Mouse (Mus musculus) cerebellum, adult 9-11 months (tissue): ENCODE data around the gene Sh3glb2.

Source experiments
- DNase-seq: peaks from one replicate; pipeline ENCODE4 v3.0.0; 2022

Sh3glb2 gene

DNA sequence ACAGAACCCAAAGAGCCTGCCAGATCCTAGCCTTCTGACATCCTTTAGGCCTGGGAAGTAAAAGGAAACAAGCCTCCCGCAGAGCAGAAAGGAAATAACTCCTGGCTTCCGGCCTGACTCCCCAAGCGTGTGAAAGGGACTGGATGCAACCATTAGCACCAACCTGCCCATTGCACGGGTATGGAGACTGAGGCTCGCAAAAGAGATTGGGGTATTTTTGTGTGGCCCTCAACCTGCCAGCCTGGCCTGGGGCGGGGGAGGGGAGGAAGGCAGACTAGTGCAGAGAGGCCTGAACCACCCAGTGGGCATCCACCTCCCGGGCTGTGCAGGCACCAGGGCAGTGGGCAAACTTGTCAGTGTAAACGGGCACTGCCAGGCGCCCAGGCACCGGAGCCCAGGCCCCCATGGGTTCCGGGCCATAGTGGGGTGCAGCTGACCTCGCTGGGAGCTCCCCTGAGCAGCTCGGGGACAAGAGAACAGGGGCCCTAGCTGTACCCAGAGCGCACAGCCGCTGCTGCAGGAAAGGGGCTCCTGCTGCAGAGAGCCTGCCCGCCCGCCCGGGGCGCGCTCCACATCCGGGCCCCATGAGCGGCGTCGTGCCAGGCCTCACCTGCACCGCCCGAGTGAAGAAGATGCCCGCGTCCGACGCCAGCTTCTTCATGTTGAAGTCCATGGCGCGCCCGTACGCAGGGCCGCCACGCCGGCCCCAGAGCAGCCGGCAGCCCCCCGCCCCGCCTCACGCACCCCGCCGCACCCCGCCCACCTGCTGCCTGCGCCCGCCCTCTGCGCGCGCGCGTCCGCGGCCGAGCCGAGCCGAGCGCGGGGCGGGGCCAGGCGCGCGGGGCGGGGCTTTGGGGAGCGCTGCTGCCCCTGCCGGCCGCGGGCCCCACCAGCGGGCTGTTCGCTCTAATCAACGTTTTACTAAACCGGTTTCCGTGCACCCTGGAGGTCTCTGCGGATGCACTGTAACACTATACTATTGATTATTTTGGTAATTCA lies at the start of gene Sh3glb2:
Sh3glb2 (minus strand) TSS at position 805 of the 999 bp plus-strand sequence.
- peak; percentile 93 for DNase-seq

DNA sequence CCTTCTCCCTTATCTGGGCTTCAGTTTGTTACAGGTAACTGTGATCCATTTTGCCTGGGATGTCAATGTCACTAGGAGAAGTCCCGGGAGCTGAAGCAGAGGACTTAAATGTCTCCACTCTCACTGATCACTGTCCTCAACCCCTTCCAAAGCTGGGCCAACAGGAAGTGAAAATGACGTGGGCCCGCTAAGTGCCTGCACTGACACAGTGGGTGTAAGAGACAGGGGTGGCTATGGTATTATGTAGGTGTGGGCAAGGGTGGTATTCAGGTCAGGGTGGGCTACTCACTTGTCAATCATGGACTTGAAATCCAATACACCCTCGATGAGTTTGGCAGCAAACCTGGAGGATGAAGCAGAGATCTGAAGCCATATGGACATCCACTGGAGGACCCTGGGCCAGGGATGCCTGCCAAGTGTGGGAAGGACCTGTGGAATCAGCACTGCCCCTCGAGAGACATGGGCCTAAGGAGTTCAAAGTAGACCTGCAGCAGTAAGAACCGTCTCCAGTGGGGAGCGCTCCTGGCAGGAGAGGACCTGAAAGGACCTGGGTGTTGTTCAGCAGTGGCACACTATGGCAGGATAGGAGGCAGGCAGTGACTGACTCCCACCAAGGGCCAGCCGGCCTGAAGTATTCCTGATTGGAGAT lies 49.4 kb upstream of the Sh3glb2 start:
- no peak for DNase-seq

DNA sequence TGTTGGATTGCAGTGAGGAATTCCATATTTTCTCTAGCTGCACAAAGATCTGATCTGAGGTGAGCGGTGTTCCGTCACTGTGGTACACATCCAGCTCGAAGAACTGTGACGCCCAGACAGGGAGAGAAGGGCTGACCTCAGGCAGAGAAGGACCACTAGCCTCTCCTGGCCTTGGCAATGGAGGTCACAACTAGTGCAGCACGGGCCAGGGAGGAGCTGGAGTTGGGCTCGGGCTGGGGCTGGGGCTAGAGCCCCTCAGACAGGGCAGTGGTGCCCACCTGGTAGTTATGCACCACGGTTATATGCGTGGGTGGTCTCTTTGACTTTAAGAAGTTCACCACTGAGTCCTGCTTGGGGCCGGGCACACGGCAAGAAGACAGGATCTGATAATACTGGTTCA lies 48.6 kb upstream of the Sh3glb2 start:
- DNase-seq: no peak

DNA sequence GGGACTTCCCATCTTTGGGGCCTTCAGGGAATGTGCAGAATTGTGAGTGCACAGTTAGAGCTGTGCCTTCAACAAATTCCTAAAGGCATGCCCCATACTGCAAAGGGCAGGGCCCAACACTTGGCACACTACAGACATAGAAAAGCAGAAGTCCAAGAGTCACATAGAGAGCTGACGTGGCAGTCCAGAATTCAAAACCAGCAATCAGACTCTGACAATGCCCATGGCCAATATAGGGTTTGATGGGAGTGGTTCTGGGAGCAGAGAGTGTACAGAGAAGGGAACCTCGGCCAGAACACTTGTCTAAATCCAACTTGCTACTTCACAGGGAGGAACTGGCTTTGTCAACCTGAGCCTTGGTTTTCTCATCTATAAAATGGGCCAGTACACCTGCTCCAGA lies 48.1 kb upstream of the Sh3glb2 start:
- DNase-seq: no peak

DNA sequence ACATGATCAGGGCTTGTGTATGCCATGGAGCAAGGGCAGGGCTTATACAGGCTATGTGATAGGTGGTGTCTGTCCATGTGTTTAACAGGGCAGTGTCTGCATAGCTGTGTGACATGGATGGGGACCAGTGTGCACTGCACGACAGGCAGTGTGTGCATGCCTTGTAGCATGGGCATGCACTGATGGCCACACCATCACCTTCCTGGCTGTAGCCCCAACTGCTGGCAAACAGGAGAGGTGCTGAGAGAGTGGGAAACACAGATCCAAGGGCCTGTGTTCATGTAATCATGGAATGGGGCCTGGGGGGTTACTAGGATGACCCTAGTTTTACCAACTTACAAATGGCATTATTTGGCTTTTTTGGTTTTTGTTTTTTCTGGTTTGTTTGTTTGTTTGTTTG lies 44.7 kb upstream of the Sh3glb2 start:
- peak; percentile 53 for DNase-seq

DNA sequence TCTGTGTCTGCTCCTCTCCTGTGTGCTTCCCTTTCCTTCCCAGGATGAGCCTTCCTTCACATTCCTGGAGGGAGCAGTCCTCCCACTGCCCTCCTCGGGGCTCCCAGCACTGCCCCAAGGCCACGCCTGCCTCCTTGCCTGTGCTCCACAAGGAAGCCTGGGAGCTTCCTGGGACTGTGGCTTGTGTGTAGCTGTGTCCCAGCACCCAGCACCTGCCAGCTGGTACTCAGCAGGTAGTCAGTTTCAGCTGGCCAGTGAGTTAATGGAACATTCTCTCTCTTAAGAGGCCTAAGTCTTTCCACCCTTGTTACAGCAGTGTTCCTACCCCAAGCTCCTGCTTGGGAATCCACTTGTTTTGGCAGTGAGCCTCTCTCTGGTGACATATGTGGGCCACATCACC lies 43.7 kb upstream of the Sh3glb2 start:
- peak; percentile 65 for DNase-seq

DNA sequence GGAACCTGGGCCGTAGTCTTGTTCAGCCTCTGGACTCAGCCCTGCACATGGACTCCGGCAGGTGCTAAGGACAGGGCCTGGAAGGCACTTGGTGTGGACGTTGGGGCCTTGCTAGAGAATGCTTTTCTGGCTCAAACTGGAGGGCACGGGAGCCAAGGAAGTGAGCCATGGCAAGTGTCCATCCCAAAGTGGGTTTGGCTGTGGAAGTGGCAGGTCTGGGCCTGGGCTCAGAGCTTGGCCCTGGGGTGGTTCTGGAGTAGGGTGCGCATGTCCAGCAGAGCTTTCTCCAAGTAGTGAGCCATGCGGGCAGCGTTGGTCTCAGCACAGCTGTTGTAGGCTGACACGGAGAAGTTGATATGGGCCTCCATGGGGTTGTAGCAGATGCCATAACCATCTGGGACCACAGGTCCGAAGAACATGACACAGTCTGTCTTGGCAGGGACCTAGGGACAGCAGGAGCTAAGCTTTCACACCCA lies 43.3 kb upstream of the Sh3glb2 start:
- DNase-seq: peak; percentile 79

DNA sequence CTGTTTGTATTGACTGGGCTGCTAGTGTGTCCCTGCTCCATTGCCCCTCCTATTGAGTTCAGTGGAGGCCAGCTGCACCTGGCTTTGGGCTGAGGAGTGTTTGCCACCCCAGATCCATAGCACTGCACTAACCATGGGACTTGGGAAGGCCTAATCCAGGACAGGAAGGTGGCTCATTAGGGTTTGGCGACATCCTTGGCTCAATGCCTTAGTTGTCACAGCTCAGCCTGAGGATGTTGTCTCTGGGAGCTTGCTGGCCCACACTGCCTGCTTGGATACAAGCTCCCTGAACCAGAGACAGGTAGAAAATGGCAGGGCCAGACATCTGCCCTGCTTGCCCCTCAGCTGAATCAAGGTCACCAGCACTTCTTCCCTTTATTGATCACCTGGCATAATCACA lies 42.4 kb upstream of the Sh3glb2 start:
- DNase-seq: peak; percentile 63

DNA sequence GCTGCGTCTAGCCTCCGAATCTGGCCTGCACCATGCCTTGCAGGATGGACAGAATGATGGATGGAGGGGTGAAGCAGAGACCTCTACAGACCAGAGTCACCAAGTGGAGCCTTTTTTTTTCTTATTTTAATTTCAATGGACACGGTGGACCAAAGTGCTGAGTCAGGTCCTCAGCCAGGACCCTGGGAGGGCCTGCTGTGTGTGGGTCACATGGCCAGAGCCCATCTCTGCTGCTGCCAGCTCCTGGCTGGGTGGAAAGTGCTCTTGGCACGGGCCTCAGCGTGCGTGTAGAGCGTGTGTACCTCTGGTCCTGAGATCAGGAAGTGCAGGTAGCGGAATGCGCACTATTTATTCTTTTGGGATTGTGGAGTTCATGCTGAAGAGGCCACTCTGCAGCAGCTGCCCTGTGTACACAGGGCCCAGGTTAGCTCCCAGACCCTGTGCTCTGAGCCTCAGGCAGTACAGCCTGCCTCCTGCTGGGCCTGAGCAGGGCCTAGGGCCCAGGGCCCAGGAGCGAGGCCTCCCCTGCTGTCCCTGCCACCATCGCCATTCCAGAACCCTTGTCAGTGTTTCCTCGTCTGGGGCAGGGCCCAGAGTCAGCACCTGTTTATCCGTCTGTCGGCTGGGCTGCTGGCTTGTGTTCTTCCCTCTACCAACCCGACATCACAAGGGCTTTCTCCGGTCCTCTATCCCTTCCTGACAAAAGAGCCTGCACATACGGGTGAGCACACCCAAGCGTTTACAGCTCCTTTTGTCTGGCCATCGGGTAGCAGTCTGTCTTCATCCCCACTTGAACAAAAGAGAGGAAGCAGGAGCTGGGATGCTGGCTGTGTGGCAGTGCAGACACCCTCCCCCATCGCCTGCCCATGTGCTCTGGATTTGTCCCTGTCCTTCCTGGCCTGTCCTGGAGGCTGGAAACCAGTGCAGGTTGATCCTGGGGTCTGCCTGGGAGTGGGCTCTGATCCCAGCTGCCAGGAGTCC lies 40.3 kb upstream of the Sh3glb2 start:
- peak; percentile 93 for DNase-seq

DNA sequence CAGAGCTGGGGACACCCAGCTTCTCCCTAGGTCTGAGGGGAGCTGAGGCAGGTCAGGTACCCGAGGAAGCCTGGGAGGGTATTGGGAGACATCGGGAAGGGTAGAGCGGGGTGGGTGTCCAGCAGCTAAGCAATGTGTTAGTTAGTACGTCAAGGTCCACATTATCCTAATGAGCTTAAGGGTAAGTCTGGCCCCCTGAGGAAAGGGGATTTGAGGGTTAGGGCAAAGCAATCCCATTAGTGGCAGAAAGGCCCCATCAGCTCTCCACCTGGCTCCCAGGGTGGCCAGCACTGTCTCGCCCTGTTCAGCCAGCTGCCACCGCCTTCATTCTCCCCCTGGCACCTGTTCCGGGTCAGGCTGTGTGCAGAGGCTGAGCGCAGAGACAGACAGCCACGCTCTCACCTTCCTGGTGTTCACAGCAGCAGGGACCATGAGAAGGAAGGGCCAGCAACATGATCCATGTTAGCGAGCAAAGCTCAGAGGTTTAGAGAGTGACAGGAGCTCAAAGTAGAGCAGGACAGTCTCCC lies 38.9 kb upstream of the Sh3glb2 start:
- no peak for DNase-seq

DNA sequence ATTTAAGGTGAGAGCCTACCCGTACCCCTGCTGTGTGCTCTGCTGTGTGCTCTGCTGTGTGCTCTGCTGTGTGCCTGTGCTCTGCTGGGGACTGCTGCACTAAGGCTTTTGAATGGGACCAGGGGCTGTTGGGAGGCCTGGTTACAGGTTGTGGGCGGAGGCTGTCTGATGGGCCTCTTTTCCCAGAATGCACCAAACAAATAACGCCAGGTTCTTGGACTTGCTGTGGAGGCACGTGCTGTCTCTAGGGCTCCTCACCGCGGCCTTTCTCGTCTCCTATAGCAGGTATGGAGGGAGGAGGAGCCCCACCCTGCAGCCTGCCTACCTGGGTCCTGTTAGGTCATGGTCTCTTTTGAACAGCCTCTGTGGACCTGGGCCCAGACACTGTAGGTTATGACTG lies 37.1 kb upstream of the Sh3glb2 start:
- DNase-seq: no peak

DNA sequence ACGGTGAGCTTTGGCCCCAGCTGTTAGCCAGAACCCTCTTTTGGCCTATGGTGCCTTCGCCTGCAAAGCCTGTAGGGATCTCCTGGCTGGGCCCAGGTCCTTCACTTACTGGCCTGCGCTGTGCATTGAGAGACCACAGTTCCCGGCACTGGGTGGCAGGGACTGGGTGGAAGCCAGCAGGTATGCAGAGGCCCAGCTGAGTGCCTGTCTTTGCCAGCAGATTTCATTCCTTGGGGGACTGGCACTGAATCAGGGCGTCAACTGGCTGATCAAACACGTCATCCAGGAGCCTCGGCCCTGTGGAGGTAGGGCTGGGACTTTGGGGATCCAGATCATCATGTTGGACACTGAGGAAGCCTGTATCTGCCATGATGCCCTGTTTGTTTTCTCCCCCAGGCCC lies 36.6 kb upstream of the Sh3glb2 start:
- peak; percentile 56 for DNase-seq

DNA sequence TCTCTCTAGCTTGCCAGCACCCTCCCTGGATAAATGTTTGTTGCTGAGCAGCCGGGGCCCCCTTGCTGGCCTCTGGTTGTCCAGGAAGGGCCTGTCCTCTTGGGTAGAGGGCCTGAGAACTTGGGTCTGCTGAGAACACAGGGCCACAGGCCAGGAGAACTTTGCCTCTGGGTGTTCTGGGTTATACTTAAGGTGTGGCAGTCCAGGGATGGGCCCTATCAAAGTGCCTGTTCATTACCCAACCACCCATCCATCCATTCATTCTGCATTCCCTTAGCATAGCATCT lies 34.2 kb upstream of the Sh3glb2 start:
- DNase-seq: no peak

DNA sequence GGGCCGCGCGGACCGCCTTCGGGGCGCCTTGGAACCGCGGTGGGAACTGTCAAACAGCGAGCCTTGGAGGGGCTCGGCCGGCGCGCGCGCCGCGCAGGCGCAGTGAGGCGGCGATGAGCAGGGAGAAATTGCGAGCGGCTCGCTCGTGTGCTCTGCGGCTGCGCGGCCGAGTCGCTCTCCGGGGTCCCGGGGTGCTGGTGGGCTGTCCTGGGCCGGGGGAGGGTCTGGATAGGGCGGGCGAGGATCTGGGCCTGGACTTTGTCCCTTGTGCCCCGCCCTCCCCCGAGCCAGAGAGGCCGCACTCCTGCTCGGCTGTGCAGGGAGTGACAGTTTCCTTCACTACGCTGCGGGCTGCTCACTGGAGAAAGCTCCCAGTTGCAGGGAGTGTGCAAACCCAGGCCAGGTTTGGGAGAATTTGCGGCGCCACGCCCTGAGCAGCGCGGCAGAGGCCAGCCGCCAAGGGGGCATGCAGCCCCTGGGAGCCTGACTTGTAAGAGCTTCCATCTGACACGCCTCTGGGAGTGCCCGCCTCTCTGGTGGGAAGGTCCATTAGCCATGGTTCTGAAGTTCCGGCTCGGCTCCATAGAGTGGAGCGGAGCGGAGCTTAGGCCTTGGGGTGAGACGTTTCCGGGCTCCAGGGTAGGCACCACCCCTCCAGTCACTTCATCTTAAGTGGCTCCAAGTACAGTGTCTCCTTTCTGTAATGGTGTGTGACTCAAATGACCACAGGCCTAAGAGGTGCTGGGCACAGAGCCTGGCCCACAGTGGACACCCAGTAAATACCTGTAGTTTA lies 33.6 kb upstream of the Sh3glb2 start:
- peak; percentile 78 for DNase-seq

DNA sequence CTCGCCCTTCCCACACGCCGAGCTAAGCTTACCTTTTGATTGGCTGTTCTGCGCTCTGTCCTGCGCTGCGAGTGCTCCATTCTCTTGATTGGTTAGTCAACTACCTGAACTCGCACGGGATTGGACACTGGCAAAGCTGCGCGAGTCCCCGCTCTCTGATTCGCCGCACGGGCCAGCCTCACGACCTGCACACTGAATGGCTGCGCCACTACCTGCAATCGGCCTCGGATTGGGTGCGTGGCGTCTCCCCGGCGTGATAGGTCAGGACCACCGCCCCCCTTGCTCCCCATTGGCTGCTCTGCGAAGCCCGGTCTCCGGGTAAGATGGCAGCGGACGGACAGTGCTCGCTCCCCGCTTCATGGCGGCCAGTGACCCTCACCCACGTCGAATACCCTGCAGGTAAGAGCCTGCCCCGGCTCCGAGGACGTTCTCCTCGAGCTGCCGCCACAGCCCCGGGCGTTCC lies 33.0 kb upstream of the Sh3glb2 start, which contains the start of gene Dolpp1:
Dolpp1 (plus strand) TSS at position 141 of the 463 bp plus-strand sequence.
- peak; percentile 99 for DNase-seq

DNA sequence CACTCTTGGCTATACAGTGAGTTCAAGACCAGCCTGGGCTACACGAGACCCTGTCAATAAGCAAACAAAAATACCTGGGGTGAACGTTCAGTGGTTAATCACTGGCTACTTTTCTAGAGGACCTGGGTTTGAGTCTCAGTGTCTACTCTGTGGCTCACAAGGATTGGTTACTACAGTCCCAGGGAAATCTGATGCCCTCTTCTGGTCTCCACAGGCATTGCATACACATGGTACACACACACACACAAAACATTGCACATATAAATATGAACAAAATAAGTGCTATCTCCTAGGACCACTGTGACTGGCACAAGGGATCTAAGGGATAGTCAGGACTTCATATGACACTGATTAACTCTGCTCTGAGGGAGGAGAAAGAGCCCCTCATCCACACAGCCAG lies 29.9 kb upstream of the Sh3glb2 start:
- DNase-seq: no peak

DNA sequence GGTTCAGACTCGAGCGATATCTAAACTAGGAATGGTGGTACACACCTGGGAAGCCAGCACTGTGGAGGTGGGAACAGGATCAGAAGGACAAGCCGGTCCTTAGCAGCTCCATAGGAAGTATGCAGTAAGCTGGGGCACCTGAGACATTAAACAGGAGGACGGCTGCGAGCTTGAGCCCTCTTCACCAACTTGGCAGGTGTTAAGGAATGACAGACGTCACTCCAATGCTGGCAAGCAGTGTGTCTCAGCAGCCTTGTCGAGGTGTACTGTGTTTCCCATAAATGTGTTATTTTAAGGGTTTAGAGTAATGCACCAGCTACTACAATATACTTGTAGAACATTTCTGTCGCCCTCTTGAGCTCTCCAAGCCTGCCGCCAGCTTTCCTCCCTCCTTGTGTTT lies 27.8 kb upstream of the Sh3glb2 start:
- DNase-seq: no peak

DNA sequence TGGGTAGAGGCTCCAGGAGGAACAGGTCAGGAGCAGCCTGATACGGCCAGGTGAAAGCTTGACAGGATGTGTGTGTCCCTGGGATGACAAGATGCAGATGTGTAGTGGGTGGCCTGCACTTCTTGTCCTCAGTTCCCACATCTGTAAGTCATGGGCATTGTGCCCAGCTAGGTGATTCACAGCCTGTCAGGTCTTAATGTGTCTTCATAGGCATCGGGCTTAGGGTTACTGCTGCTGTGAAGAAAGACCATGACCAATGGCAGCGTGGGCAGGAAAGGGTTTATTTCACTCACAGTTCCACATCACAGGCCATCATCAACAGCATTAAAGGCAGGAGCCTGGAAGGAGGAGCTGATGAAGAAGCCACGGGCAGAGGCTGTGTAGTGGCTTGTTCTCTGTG lies 26.5 kb upstream of the Sh3glb2 start:
- DNase-seq: no peak

DNA sequence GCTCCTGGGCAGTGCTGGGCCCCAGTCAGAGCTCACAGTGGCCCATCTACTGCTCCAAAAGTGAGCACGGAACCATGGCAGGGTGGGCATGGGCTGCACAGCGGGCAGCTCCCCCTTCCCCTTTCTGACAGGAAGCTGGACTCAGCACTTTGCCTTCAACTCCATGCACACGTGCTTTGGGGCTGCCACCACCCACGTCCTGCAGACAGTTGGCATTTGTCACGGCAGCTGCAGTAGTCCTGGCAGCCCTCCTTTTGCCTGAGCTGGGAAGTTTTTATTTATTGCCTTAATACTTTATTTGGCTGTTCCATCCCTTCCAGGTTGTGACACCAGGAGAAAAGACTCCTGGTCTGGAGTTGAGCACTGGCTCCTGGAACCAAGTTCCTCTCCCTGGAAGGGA lies 25.7 kb upstream of the Sh3glb2 start:
- no peak for DNase-seq

DNA sequence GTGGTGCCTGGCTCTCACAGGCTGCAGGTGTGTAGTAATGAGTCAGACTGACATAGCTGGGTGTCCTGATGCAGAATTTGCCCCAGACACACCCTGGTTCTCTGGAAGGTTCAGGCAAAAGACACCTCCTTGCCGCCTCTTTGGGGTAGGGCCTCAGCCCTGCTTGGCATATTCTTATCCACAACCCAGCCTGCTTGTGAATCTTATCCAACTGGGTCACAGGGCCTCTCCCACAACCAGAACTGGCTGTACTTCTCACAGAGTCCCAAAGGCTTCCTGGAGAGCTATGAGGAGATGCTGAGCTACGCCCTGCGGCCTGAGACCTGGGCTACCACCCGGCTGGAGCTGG lies 22.2 kb upstream of the Sh3glb2 start:
- DNase-seq: no peak

DNA sequence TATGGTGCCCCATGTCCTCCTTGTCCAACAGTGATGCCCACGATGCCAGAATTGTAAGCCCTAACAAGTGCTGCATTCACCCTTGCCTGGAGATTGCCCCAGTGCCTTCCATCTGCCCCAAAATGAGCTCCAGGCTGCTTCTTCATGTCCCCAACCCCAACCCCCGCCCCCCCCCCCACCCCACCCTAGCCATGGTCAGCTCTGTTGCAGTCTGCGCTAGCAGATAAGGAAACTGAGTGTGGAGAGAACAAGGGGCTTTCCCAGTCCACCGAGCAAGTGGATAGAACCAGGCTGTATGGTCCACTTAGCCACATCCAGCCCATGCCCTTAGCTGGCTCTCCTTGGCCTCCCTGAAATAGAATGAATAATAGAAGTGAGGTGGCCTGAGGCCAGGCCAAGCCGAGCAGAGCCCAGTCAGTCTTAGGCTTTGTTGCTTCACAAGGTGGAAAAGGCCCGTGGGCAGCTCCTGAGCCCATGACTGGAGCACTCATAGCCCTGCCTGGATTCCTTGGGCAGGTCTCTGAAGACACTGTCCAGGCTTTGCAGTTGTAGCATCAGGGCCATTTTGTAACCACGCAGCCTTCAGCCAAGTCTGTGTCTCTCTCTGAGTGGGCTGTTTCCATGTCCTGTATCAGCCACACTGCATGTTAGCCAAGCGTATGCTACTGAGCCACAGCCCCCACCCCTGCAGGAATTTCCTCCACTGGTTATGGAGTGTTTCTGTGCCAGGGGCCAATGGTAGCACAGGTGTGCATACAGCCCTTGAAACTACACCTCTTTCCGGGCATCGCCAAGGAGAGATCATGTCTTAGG lies 21.6 kb upstream of the Sh3glb2 start:
- DNase-seq: no peak
